Mouse (Mus musculus) MEL (cell line): ENCODE measurements around the gene Lrrc59.
"Not testable (repeated sequence)": the region's sequence is repeated elsewhere in the genome, so short reads cannot be mapped to it uniquely, and the experiment has no call there.

Experiments used
- EP300 ChIP-seq, 2 experiments: IDR thresholded peaks; 2 replicates each; pipeline ENCODE4 v1.6.1; 2011; ENCODE audit warnings: improper control_type of control experiment in 2 of 2, low read length in 2 of 2, low read depth in 1 of 2, mild to moderate bottlenecking in 1 of 2
- MAFK ChIP-seq: IDR thresholded peaks from 2 replicates; pipeline ENCODE4 v1.6.1; 2011; ENCODE audit warnings: low read depth, mild to moderate bottlenecking, low read length, improper control_type of control experiment, borderline replicate concordance
- MEF2A ChIP-seq: IDR thresholded peaks from 2 replicates; pipeline ENCODE4 v1.6.1; 2014; ENCODE audit warnings: low read depth, mild to moderate bottlenecking, inconsistent platforms, low read length, improper control_type of control experiment; ENCODE audit not compliant: poor library complexity, insufficient replicate concordance, severe bottlenecking; ENCODE audit errors: extremely low read depth

DNA sequence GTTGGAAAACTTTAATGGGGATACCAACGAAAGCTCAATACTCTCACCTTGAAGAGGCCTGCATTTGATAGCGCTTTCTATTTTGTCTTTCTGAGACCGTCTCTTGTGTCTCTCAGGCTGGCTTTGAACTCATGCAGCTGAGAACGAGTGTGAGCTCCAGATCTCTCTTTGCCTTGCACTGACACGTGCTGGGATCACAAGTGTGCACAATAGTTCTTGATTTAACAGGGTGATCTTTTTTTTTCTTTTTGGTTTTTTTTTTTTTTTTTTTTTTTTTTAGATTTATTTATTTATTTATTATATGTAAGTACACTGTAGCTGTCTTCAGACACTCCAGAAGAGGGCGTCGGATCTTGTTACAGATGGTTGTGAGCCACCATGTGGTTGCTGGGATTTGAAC lies 21.7 kb downstream of the Lrrc59 start:
- TF ChIP-seq MEF2A; EP300 (IDR thresholded peaks at IDR 0.05; ENCODE audit: low read depth in 1 of 2, low read length in 2 of 2); MAFK: not testable (repeated sequence)
